Mouse (Mus musculus) layer of hippocampus, adult 18-20 months (tissue): ENCODE results near the gene Fstl1. TPM values are rescaled to one million over a fixed set of nuclear protein-coding genes. Genes with fewer than 3 reads are reported as not detected.

Source experiments
- DNase-seq, 2 experiments: peaks; one replicate each; pipeline ENCODE4 v3.0.0; 2022; ENCODE audit warnings: low spot score in 2 of 2
- total RNA-seq, 2 experiments: library from RNA; stranded (reverse); gene quantifications; 2 replicates each; pipeline ENCODE4 v1.2.3; 2021

Gene Fstl1
- total RNA-seq, 2 experiments from 2014 or later = 31.3 to 34.0 TPM

DNA sequence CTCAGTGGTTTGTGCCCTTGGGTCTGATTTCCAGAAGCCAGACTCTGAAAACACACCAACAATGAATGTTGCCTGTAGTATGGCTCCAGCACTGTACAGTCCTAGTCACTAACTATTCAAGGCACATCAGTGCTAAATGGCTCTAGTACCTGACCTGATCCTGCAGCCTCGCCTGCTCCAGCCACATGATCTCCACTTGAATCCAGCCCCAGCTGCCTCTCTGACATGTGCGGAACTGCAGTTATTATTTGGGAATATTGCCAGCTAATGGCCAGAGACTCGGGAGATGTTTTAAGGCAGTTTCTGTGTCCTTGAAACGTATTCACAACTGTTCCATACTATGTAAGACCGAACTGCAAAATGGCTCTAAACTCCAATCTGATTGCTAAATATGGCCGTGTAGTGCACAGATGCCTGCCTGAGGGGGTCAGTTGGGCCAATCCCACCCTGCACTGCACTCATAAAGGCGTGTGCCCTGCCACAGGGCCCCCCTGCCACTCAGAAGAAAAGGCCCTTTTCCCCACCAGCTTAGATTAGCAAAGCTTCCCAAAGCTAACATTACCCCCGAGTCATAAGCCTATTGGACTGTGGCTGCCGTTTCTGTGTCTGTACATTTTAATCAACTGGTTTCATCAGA, 11.0 kb downstream of the Fstl1 start:
- DNase-seq = no peak

- DNase-seq = peak in 1 of 2 experiments; percentile 39
These were observed 11.8 kb downstream of the Fstl1 start for GRCm38 (mm10) chr16:37788367-37789014.

DNA sequence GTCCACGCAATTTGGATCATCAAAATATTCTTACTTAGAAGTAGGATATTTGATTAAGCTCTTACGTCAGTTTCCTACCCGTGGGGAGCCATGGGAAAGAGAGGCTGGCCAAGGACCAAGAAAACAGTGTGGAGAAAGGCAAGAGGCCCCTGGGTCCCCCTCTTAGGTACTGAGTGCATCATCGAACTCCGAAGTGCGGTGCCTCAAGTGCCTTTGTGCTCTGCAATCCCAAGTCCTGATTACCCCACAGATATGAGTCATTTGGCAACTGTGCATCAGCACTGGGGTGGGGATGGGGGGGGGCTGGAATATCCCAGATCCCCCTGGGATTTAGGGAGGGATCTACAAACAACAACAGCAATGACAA, 12.3 kb downstream of the Fstl1 start:
- no peak for DNase-seq

DNA sequence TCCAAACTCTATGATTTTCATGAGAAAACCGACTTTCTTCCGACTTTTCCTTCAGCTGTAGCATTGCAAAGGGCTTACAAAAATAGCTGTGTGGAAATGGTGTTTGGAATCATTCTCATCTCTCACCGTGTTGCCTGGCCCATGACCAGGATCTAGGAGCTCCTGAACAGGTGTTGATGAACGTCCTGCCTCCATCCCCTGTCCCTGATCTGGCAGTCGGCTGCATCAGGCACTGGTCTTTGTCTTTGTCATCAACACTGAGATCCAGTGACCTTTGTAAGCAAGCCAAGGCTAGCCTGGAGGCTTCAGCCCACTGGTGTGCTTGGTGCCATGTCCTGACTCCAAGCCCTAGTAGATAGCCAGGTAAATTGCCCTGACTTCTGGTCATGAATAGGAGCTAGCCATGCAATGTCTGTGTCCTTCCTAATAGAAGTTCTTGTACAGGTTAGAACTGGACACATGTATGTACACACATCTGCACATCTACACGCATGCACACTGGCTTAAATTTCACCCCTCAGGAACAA, 12.8 kb downstream of the Fstl1 start:
- DNase-seq = no peak

DNA sequence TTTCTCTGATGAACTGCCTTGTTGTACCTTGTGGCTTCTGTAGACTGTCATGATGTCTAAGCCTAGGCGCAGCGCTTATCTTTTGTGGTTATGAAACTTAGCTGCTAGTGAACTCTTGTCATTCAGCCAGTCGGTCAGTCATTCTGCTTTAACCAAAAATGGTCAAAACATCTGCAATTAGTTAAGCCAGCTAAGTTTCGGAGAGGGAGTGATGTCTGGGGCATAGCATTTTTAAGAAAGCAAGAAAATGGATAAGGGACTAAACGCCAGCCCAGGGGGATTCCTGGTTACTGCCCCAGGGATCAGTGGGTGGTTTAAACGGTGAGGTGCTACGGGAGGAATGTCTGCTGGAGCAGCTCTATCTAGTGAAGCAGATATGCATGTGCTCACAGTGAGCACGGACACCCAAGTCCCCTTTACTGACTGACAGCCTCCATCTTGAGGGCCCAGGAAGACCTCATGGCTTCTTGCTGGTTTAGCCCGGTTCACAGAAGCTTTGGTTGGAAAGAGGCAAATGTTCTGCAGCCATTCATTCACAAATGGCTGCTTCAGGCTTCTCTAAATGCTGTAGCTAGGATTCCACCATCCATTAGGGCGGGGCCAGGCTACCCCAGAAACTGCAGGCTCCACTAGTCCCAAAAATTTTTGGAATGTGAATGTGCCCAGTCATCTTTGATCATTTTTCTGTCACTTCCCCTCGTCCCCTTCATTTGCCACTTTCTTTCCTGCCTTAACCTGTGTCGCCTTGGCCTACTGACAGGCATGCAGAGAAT, 13.5 kb downstream of the Fstl1 start:
- DNase-seq = no peak

DNA sequence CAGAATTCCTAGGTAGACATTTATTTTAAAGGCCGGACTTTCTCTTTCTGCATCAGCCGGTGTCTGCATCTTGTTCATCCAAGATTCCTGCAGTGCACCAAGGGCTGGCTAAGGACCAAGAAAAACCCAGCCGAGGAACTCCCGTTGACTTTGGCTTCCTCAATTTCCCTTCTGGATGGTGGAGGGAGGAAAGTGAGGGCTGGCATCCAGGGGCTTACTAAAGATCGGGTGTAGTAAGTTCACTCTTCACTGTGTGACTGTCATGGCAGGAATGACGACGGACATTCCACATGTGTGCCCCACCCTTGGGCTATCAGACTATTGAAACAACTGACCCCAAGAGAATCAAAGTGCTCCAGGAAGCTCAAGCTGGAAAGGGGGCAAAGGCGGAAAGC, 14.1 kb downstream of the Fstl1 start:
- DNase-seq = no peak

GRCm38 (mm10) chr16:37795651-37796150, 19.0 kb downstream of the Fstl1 start:
- no peak for DNase-seq

- DNase-seq = no peak
These were observed 19.6 kb downstream of the Fstl1 start for GRCm38 (mm10) chr16:37796270-37796669.

DNA sequence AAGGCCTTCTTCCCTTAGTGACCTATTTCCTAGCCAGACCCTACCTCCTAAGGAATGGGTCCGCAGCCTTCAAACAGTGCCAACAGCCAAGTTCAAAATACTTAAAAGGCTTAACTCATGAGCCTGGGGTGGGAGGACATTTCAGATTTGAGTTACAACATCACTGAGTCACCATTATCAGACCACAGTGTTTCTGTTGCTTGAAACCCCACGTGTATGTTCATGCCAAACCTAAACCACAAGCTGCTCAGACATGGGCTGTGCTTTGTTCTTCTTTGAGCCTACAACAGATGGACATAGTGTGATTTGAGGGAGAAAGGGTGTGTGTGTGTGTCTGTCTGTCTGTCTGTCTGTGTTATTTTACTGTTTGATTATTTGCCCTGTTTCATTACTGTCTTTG, 24.4 kb downstream of the Fstl1 start:
- DNase-seq = peak in 1 of 2 experiments; percentile 43

DNA sequence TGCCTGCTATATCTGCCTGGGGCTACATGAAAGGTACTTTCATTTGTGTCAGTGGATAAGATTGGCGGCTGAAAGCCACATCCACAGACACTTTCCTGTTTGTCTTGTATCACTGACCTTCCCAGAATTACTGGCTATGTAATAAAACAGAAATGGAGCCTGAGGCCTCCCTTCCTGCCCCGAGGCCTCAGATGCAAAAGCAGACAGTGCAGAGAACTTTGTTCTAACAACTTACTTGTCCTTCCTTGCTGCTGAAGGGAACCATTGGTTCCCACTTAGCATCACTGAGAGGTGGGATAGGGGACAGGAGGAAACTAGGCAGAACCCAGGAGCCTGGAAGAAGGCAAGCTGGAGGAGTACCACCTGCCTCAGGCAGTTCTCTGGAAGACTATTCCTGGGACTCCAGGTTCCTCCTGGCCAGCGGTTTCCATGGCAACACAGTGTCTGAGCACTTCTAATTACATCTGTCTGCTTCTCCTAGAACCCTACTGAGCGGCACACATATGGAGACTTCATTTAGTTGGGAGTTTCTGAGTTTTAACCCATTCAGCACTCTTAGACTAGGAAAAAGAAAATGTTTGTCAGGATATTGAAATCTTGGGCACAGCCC, 26.1 kb downstream of the Fstl1 start:
- peak in 1 of 2 experiments; percentile 36 for DNase-seq

- DNase-seq = peak in 1 of 2 experiments; percentile 36
These were observed 26.8 kb downstream of the Fstl1 start for GRCm38 (mm10) chr16:37803387-37803950.

GRCm38 (mm10) chr16:37805746-37806495, 29.2 kb downstream of the Fstl1 start:
- DNase-seq = no peak

- DNase-seq = no peak
These were observed 30.6 kb downstream of the Fstl1 start for GRCm38 (mm10) chr16:37807269-37807668.

DNA sequence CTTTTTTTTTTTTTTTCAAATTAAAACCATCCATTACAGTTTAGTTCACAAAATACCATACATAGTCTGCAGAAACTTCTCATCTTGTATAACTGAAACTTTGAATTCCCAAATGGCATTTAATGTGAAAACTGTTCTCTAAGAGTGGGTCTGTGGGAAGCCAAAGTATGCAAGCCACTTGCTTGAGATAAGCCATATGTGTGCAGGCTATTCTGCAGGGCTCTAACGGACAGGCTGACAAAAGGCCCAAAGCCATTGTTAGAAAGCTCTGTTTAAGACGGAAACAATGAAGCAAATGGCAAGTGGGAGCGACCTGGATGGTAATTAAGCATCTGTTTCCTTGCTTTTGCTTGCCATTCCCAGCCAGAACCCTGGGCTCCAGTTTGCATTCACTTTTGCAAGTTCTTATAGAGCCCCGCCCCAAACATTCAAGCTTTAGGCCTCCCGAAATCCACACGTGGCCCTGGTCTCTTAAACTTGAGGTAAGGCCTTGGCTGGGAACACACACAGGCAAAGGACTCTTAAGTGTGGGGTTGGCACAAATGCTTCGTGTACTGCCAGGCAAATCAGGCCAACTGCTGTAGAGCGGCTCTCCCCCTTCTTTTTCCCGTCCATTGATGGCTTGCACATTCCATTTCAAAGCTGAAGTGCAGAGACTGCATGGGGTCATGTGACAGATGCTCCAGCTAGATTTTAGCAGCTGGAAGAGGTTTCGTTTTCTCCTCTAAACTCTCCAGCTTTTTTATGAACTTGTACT, 32.4 kb downstream of the Fstl1 start:
- DNase-seq = peak in 1 of 2 experiments; percentile 35

GRCm38 (mm10) chr16:37809623-37809992, 32.9 kb downstream of the Fstl1 start:
- no peak for DNase-seq

DNA sequence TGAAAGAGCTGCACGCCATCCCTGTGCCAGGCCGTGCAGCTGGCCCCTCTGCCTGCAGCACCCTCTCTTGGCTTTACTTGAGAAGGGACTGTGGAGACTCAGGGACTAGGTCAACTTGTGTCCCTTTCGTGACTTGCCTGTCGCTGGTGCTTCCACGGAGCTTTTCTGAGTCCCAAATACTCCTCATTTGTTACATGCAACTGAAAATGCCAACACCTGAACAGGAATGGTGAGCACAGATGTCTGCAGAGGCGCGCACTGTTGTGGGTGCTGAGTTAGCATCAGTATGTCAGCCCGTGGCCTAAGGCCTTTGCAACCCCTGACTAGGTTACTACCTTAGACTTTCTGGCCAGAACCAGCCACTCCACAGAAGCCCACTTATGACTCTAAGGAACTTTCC, 35.2 kb downstream of the Fstl1 start:
- no peak for DNase-seq

GRCm38 (mm10) chr16:37812474-37812886, 35.8 kb downstream of the Fstl1 start:
- peak; percentile 64 to 84 for DNase-seq

DNA sequence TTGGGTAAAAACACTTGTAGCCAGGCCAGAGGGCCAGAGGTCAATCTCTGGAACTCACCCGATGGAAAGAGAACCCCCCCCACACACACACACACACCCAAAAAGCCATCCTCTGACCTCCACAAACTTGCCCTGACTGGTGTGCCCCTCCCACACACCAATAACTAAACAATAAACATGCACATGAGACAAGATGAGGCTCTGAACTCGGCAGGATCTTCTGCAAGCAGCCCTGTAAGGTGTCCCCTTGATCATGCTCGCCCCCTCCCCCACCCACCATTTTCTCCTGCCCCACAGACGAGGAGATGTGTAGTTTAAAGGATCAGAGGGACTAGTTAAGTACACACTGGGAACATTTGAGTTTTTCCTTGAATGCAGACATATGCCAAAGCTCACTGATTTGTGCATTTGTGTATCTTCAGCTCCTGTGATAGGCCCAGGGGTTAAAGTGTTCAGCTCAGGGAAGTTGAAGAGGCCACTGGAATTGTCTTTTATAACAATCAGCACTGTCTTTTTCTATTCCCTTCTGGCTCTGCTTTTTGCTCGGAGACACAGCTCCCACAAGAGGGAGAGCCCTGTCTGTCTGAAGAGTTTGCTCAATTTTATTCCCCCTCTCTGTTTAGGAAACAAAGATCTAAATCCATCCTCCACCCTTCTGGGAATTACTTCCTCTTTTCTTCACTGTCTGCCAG, 37.2 kb downstream of the Fstl1 start:
- DNase-seq = no peak

- DNase-seq = peak; percentile 42 to 83
These were observed 37.8 kb downstream of the Fstl1 start for GRCm38 (mm10) chr16:37814383-37814971.
